ENCODE assay signal across 9 mouse cellular contexts in genomic region chr15:89182842-89183241, GRCm38 (mm10). TPM values are rescaled to one million over a fixed set of nuclear protein-coding genes. Genes with fewer than 3 reads are reported as not detected.
DNase-seq lines count a peak whose midpoint lies in the region; ATAC-seq and TF ChIP-seq lines count a peak whose summit lies in the region.
"Had no signal": no experiment of that assay in that cellular context is flagged by ENCODE, and none has a peak within 500 bp of the region (broad histone marks: within the 10 kb centered on the region; RNA-seq: fewer than 3 reads in every experiment).

No protein-coding gene starts in this region.

- no peaks in the 10 kb centered on the region for H3K9me3 ChIP-seq in heart, embryonic 12.5 days (replicated peaks)
- H3K9me3 ChIP-seq in liver, embryonic 14.5 days (ENCODE audit: control insufficient read depth, low read length), result no peaks in the 10 kb centered on the region
- H3K9me3 ChIP-seq in liver, postnatal 0 days (ENCODE audit: low read length), result no peaks in the 10 kb centered on the region
- no peaks in the 10 kb centered on the region for H3K9me3 ChIP-seq in embryonic facial prominence, embryonic 13.5 days
- H3K9me3 ChIP-seq in limb, embryonic 12.5 days, result no peaks in the 10 kb centered on the region

- TF ChIP-seq EP300 in liver, embryonic 14.5 days (IDR thresholded peaks at IDR 0.05; ENCODE audit: low read depth), result no peak
- no peak for TF ChIP-seq EP300 in liver, postnatal 0 days (IDR thresholded peaks at IDR 0.05; ENCODE audit: low read depth)

- no peak for ATAC-seq in heart, embryonic 12.5 days (ENCODE audit: insufficient number of reproducible peaks, low FRiP score)
- ATAC-seq in liver, embryonic 14.5 days (ENCODE audit: insufficient read depth), result no peak
- ATAC-seq in liver, postnatal 0 days, result no peak
- ATAC-seq in embryonic facial prominence, embryonic 13.5 days (ENCODE audit: insufficient number of reproducible peaks, insufficient read depth, low FRiP score, low TSS enrichment, low read depth), result no peak
- no peak for ATAC-seq in limb, embryonic 12.5 days (ENCODE audit: insufficient number of reproducible peaks, insufficient read depth, low FRiP score, low TSS enrichment, low read depth)

- H3K9ac ChIP-seq in heart, embryonic 12.5 days, result peak overlapping the region; percentile 50
- no peak overlapping the region for H3K9ac ChIP-seq in liver, embryonic 14.5 days (replicated peaks)
- H3K9ac ChIP-seq in liver, postnatal 0 days (replicated peaks), result no peak overlapping the region
- no peak overlapping the region for H3K9ac ChIP-seq in embryonic facial prominence, embryonic 13.5 days
- no peak overlapping the region for H3K9ac ChIP-seq in limb, embryonic 12.5 days (replicated peaks)

- H3K36me3 ChIP-seq in heart, embryonic 12.5 days, result peaks cover 21% of the 10 kb centered on the region; the same call in 1 of the 2 replicates
- H3K36me3 ChIP-seq in liver, embryonic 14.5 days (replicated peaks; ENCODE audit: control insufficient read depth, insufficient read depth, low read depth), result no peaks in the 10 kb centered on the region
- H3K36me3 ChIP-seq in liver, postnatal 0 days (replicated peaks; ENCODE audit: insufficient read depth, low read length), result no peaks in the 10 kb centered on the region
- H3K36me3 ChIP-seq in embryonic facial prominence, embryonic 13.5 days, result peaks cover 28% of the 10 kb centered on the region
- H3K36me3 ChIP-seq in limb, embryonic 12.5 days, result peaks cover 36% of the 10 kb centered on the region

- WGBS in heart, embryonic 12.5 days, result 65% methylated on average over 5 of the region's 5 CpGs
- WGBS in liver, embryonic 14.5 days (ENCODE audit: insufficient replicate concordance), result 59% methylated on average over 5 of the region's 5 CpGs
- WGBS in liver, postnatal 0 days (ENCODE audit: insufficient replicate concordance), result 73% methylated on average over 5 of the region's 5 CpGs
- WGBS in embryonic facial prominence, embryonic 13.5 days, result 43% methylated on average over 5 of the region's 5 CpGs
- WGBS in limb, embryonic 12.5 days, result 45% methylated on average over 5 of the region's 5 CpGs

- H3K27ac ChIP-seq in heart, embryonic 12.5 days (ENCODE audit: poor library complexity, severe bottlenecking), result peak overlapping the region; percentile 74
- H3K27ac ChIP-seq in liver, embryonic 14.5 days, result no peak overlapping the region
- no peak overlapping the region for H3K27ac ChIP-seq in liver, postnatal 0 days (ENCODE audit: low read depth)
- H3K27ac ChIP-seq in embryonic facial prominence, embryonic 13.5 days, result 0 out of 2 replicates have a peak overlapping the region, but pooled peaks have one; percentile 44
- peak overlapping the region; percentile 25; the same call in 1 of the 2 replicates for H3K27ac ChIP-seq in limb, embryonic 12.5 days

- no peak for DNase-seq in heart, postnatal 4 days
- DNase-seq in liver, embryonic 14.5 days (ENCODE audit: low read depth in 3 of 3, low spot score in 3 of 3), result no peak
- DNase-seq in liver, postnatal 0 days, result no peak
- DNase-seq in embryo, embryonic 9.5 days (ENCODE audit: extremely low spot score), result no peak
- DNase-seq in urinary bladder, postnatal 10 days (ENCODE audit: low spot score), result no peak

- H3K27me3 ChIP-seq in heart, embryonic 12.5 days (replicated peaks), result no peaks in the 10 kb centered on the region
- H3K27me3 ChIP-seq in liver, embryonic 14.5 days (ENCODE audit: control insufficient read depth, insufficient read depth, low read length), result peaks cover 21% of the 10 kb centered on the region
- H3K27me3 ChIP-seq in liver, postnatal 0 days (ENCODE audit: insufficient read depth, low read length), result peaks cover 19% of the 10 kb centered on the region
- no peaks in the 10 kb centered on the region for H3K27me3 ChIP-seq in embryonic facial prominence, embryonic 13.5 days
- H3K27me3 ChIP-seq in limb, embryonic 12.5 days, result no peaks in the 10 kb centered on the region

- H3K4me2 ChIP-seq in heart, embryonic 12.5 days, result no peak overlapping the region
- no peak overlapping the region for H3K4me2 ChIP-seq in liver, embryonic 14.5 days (ENCODE audit: low read depth)
- H3K4me2 ChIP-seq in liver, postnatal 0 days (ENCODE audit: low read depth, low read length), result no peak overlapping the region
- no peak overlapping the region for H3K4me2 ChIP-seq in embryonic facial prominence, embryonic 13.5 days
- no peak overlapping the region for H3K4me2 ChIP-seq in limb, embryonic 12.5 days

- peaks cover 39% of the 10 kb centered on the region for H3K4me1 ChIP-seq in heart, embryonic 12.5 days (replicated peaks)
- H3K4me1 ChIP-seq in liver, embryonic 14.5 days (replicated peaks; ENCODE audit: control insufficient read depth in 2 of 2, insufficient read depth in 2 of 2, low read length in 1 of 2), result peaks cover 7 to 16% of the 10 kb centered on the region in 2 experiments
- peaks cover 29% of the 10 kb centered on the region for H3K4me1 ChIP-seq in liver, postnatal 0 days (ENCODE audit: insufficient read depth)
- H3K4me1 ChIP-seq in embryonic facial prominence, embryonic 13.5 days, result peaks cover 43% of the 10 kb centered on the region
- peaks cover 43% of the 10 kb centered on the region for H3K4me1 ChIP-seq in limb, embryonic 12.5 days (replicated peaks)

- TF ChIP-seq CTCF in liver, embryonic 14.5 days (IDR thresholded peaks at IDR 0.05; ENCODE audit: low read depth), result 0 out of 2 replicates have a peak, but pooled peaks have one; percentile 0
- no peak for TF ChIP-seq CTCF in liver, postnatal 0 days (IDR thresholded peaks at IDR 0.05; ENCODE audit: low read depth)

- no peak overlapping the region for H3K4me3 ChIP-seq in heart, embryonic 12.5 days
- no peak overlapping the region for H3K4me3 ChIP-seq in liver, embryonic 14.5 days (ENCODE audit: insufficient read depth in 1 of 2, low read depth in 2 of 2, low read length in 2 of 2)
- no peak overlapping the region for H3K4me3 ChIP-seq in liver, postnatal 0 days (ENCODE audit: low read depth, low read length)
- H3K4me3 ChIP-seq in embryonic facial prominence, embryonic 13.5 days, result no peak overlapping the region
- no peak overlapping the region for H3K4me3 ChIP-seq in limb, embryonic 12.5 days (replicated peaks)

RNA-seq across cellular contexts. Expression of gene Plxnb2, which starts 2.3 kb away (rescaled TPM):
- 124 and 130 TPM in 2 replicates for polyA plus RNA-seq in heart, embryonic 12.5 days (2016; fragmentation: Nextera tagmentation; extraction: Ambion mirVana)
- total RNA-seq in heart, postnatal 4 days (2021), result 100 to 1,000 TPM; 132 to 137 TPM
- 21.6 and 23.7 TPM in 2 replicates for polyA plus RNA-seq in liver, embryonic 14.5 days (2012; rRNA removed)
- polyA plus RNA-seq in liver, embryonic 14.5 days (2014; fragmentation: Nextera tagmentation; extraction: Ambion mirVana), result 16.4 and 18.3 TPM in 2 replicates
- polyA plus RNA-seq in liver, postnatal 0 days (2015; fragmentation: Nextera tagmentation; extraction: Ambion mirVana), result 27.2 and 29.7 TPM in 2 replicates
- polyA plus RNA-seq in embryonic facial prominence, embryonic 13.5 days (2015; fragmentation: Nextera tagmentation; extraction: Ambion mirVana), result 130 and 157 TPM in 2 replicates
- polyA plus RNA-seq in limb, embryonic 12.5 days (2016; fragmentation: Nextera tagmentation; extraction: Ambion mirVana), result 157 and 170 TPM in 2 replicates

RNA-seq across cellular contexts. Expression of gene Dennd6b, which starts 13.5 kb away (rescaled TPM):
- polyA plus RNA-seq in heart, embryonic 12.5 days (2016; fragmentation: Nextera tagmentation; extraction: Ambion mirVana), result 19.9 and 20.2 TPM in 2 replicates
- total RNA-seq in heart, postnatal 4 days (2021), result 10 to 100 TPM in 1 of 2 experiments, 1 to 10 TPM in 1; 8.7 to 10.3 TPM
- polyA plus RNA-seq in liver, embryonic 14.5 days (2012; rRNA removed), result 4.5 TPM in 2 replicates
- polyA plus RNA-seq in liver, embryonic 14.5 days (2014; fragmentation: Nextera tagmentation; extraction: Ambion mirVana), result 1.6 and 2.4 TPM in 2 replicates
- polyA plus RNA-seq in liver, postnatal 0 days (2015; fragmentation: Nextera tagmentation; extraction: Ambion mirVana), result 2.6 and 2.7 TPM in 2 replicates
- polyA plus RNA-seq in embryonic facial prominence, embryonic 13.5 days (2015; fragmentation: Nextera tagmentation; extraction: Ambion mirVana), result 21.3 TPM in 2 replicates
- 30.1 and 31.2 TPM in 2 replicates for polyA plus RNA-seq in limb, embryonic 12.5 days (2016; fragmentation: Nextera tagmentation; extraction: Ambion mirVana)

RNA-seq across cellular contexts. Expression of gene Ppp6r2, which starts 28.5 kb away (rescaled TPM):
- polyA plus RNA-seq in heart, embryonic 12.5 days (2016; fragmentation: Nextera tagmentation; extraction: Ambion mirVana), result 21.0 and 25.9 TPM in 2 replicates
- 10 to 100 TPM; 51.4 to 54.7 TPM for total RNA-seq in heart, postnatal 4 days (2021)
- 11.6 and 15.3 TPM in 2 replicates for polyA plus RNA-seq in liver, embryonic 14.5 days (2012; rRNA removed)
- polyA plus RNA-seq in liver, embryonic 14.5 days (2014; fragmentation: Nextera tagmentation; extraction: Ambion mirVana), result 17.7 and 19.5 TPM in 2 replicates
- 13.9 and 18.1 TPM in 2 replicates for polyA plus RNA-seq in liver, postnatal 0 days (2015; fragmentation: Nextera tagmentation; extraction: Ambion mirVana)
- 40.0 and 41.7 TPM in 2 replicates for polyA plus RNA-seq in embryonic facial prominence, embryonic 13.5 days (2015; fragmentation: Nextera tagmentation; extraction: Ambion mirVana)
- 30.5 and 33.3 TPM in 2 replicates for polyA plus RNA-seq in limb, embryonic 12.5 days (2016; fragmentation: Nextera tagmentation; extraction: Ambion mirVana)

RNA-seq across cellular contexts. Expression of gene Mapk11, which starts 33.4 kb away (rescaled TPM):
- 3.7 and 4.6 TPM in 2 replicates for polyA plus RNA-seq in heart, embryonic 12.5 days (2016; fragmentation: Nextera tagmentation; extraction: Ambion mirVana)
- 1 to 10 TPM; 4.1 to 5.4 TPM for total RNA-seq in heart, postnatal 4 days (2021)
- polyA plus RNA-seq in liver, embryonic 14.5 days (2012; rRNA removed), result 0.84 TPM in 2 replicates
- 0.49 and 0.83 TPM in 2 replicates for polyA plus RNA-seq in liver, embryonic 14.5 days (2014; fragmentation: Nextera tagmentation; extraction: Ambion mirVana)
- polyA plus RNA-seq in liver, postnatal 0 days (2015; fragmentation: Nextera tagmentation; extraction: Ambion mirVana), result 0.66 and 0.81 TPM in 2 replicates
- polyA plus RNA-seq in embryonic facial prominence, embryonic 13.5 days (2015; fragmentation: Nextera tagmentation; extraction: Ambion mirVana), result 13.3 and 13.5 TPM in 2 replicates
- 13.6 and 14.4 TPM in 2 replicates for polyA plus RNA-seq in limb, embryonic 12.5 days (2016; fragmentation: Nextera tagmentation; extraction: Ambion mirVana)

RNA-seq across cellular contexts. Expression of gene Mapk12, which starts 42.3 kb away (rescaled TPM):
- polyA plus RNA-seq in heart, embryonic 12.5 days (2016; fragmentation: Nextera tagmentation; extraction: Ambion mirVana), result 19.9 and 20.1 TPM in 2 replicates
- 10 to 100 TPM; 28.8 to 28.9 TPM for total RNA-seq in heart, postnatal 4 days (2021)
- polyA plus RNA-seq in liver, embryonic 14.5 days (2012; rRNA removed), result 1.7 and 1.8 TPM in 2 replicates
- 1.1 TPM in 2 replicates for polyA plus RNA-seq in liver, embryonic 14.5 days (2014; fragmentation: Nextera tagmentation; extraction: Ambion mirVana)
- polyA plus RNA-seq in liver, postnatal 0 days (2015; fragmentation: Nextera tagmentation; extraction: Ambion mirVana), result 2.1 and 2.4 TPM in 2 replicates
- polyA plus RNA-seq in embryonic facial prominence, embryonic 13.5 days (2015; fragmentation: Nextera tagmentation; extraction: Ambion mirVana), result 4.6 and 4.7 TPM in 2 replicates
- polyA plus RNA-seq in limb, embryonic 12.5 days (2016; fragmentation: Nextera tagmentation; extraction: Ambion mirVana), result 8.9 and 9.3 TPM in 2 replicates
- total RNA-seq: common myeloid progenitor, adult 5-6 weeks had no signal

Comparison
In these comparisons a context has a peak if more than half of its experiments do, and no peak if none do; other contexts are left out.
1. H3K27ac ChIP-seq: peak in heart, embryonic 12.5 days (single experiment), embryonic facial prominence, embryonic 13.5 days (single experiment) and limb, embryonic 12.5 days (single experiment); none in liver, embryonic 14.5 days (single experiment) and liver, postnatal 0 days (single experiment).